Mouse (Mus musculus) liver, postnatal 0 days (tissue): ENCODE data around the gene Inhbb.

Experiments
- CTCF ChIP-seq: sonication (generic); IDR thresholded peaks from 2 replicates; pipeline ENCODE4 v1.5.1; 2016; ENCODE audit warnings: antibody characterized with exemption, low read depth
- EP300 ChIP-seq: IDR thresholded peaks from 2 replicates; pipeline ENCODE4 v1.6.1; 2016; ENCODE audit warnings: antibody characterized with exemption, low read depth, mild to moderate bottlenecking

GRCm38 (mm10) chr1:119415151-119415550 lies 6.9 kb downstream of the Inhbb start:
- no peak for TF ChIP-seq CTCF
- no peak for TF ChIP-seq EP300
